Mouse (Mus musculus) thymus, postnatal 10 days (tissue): ENCODE measurements around the gene Ptrh2.
A peak's percentile ranks its signal among the peaks of the same experiment; 100 is the strongest.

ENCODE experiments used
- DNase-seq, 2 experiments: peaks; one replicate each; pipeline ENCODE4 v3.0.0; 2021; ENCODE audit warnings: low spot score in 2 of 2

Gene Ptrh2

DNA sequence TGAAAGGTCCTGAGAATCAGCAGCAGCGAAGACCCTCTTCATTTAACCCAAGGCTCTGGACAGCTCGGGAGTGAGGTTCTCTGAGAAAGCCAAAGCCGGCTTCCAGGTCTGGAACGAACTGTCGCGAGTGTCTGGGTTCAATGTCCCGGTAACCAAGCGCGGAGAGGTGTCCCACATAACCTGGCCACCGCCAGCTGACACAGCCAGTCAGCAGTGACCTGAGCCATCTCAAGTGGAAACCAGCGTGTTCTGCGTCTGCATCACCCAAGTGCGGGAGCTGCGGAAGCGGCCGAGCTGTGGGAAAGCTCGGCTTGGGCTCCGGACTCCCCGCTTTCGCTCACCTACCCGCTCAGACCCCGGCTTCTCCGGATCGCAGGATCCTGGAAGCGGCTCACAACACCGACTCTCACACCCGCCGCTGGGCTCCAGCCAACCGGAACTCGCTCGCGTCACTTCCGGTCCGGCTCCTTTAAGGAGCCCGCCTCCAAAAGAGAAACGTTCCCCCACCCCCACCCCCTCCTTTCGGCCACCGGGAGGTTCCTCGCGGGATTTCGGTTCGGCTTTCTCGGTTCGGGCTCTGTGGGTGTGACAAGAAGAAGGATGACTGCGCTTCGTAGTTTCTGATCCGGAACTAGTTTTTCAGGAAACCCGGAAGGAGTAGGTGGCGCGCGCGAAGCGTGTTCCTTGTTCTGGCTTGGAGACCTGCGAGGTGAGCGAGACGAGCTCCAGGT is at the start of gene Ptrh2, which contains the start of gene Vmp1:
TSS of gene Ptrh2 (plus strand) at position 591 of the 731 bp plus-strand sequence.
TSS of gene Vmp1 (minus strand) at position 442 of the 731 bp plus-strand sequence.
- peak; percentile 68 to 82 for DNase-seq

DNA sequence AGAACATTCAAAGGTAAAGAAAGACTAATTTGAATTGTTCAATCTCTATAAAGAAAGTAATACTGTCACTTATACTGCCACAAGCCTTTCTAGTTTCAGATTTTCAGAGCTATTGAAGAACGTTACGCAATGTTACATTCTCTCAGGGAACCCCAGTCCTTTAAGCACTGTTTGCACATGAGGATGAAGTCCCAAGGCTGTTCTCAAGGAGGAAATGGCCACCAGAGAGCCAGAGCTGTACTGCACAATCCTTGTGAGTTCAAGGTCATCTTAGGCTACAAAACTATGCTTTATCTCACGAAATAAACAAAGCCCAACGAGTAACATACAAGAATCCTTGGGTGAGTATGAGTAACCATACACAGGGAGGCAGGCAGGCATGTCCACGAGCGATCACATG is 49.4 kb upstream of the Ptrh2 start:
- DNase-seq = no peak

DNA sequence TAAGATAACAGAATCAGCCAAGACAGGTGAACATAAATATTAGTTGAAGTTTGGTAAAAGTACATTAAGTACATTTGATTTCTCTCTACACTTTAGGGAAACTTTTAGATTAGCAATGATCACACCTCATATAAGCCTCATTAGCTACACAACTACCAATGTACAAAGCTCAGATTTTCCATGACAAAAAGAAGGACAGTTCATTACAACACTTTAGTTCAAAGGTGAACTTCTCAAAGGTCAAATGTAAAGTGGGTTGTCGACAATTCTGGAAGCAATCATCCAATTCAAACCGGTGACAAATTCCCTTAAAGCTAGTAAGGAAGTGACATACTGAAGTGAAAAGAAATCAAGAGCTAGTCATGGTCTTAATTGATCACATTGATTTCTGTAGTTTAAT is 46.1 kb upstream of the Ptrh2 start:
- DNase-seq = no peak

DNA sequence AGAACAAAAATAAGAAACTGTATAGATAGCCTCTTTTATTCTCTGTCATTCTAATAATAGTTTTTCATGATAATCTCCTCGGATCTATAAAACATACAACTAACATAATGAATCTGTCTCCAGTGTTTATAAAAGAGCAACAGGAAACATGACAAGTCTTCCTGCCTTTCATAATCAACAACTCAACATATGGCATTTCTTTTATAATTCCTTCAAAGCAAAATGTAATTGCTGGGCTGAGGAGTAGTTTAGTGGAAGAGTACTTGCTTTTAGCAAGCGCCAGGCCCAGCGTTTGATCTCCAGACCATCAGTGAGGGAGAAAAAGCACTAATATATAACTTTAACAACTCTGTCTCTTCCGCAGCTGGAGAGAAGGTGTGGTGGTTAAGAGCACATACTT is 42.1 kb upstream of the Ptrh2 start:
- no peak for DNase-seq

DNA sequence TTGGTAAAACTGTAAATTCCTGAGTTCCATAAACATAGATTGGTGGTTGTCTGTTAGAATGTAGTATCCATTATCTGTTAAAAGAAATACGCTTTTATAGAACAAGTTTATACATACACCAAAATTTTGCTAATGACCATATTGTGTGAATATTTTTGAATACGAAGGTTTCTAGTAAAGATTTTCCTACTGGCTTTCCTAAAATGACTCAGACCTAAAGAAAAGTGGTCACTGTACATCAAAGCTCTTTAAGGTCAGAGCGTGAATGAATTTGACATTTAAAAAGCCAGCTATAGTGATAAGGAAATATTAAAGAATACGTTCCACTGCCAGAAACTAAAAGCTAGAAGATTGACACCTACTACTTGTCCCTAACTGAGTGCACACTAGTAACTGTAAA is 39.2 kb upstream of the Ptrh2 start:
- no peak for DNase-seq

DNA sequence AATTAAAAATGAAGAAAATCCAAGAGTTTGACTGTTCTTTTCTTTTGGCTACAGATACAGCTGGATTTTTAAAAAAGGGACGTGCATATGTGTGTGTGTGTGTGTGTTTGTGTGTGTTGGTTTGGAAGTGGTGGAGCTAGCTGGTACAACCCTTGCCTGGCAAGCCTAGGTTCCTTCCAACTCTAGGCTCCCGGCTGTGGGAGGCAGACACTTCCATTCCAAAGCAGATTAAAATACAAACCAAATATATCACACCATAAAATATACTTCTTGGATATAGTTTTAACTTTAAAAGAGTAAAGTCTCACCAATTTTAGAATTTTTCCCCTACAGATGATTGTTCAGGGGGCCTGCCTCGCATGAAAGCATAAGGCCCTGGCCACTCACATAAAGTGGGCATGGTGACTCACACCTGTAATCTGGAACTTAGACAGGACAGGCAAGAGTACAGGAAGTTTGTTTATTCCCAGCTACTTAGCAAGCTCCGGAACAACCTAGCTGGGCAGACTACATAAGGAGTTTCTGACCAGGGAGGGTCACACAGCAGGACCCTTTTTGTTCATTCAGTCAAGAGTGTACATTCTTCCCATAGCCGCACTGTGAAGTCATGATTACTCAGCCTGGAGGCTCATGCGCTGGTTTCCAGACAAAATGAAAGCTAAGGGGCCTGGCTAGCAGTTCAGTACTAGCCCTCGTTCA is 37.5 kb upstream of the Ptrh2 start:
- DNase-seq = no peak

DNA sequence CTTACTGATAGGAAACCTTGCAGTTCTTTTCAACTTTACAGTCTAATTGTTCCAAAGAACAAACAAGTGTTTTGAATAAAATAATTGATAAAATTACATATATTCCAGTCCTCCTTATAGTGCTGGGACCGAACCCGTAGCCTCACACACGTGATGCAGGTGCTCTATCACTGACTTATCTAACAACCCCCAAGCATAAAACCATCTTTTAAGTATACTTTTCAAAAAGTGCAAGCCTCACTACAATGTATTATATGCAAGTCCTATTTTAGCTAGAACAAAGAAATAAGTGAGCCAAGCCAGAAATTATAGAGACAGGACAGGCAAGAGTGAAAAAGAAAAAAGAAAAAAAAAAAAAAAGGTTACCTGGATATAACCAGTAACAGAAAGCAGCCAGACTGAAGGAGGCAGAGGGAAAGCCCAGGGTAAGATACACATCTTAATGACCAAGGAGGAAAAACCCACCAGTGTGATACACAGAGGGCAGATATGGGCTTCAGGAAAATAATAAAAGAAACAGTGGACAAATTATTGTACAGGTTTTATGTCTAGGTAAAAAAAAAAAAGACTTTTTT is 36.8 kb upstream of the Ptrh2 start:
- DNase-seq = no peak

DNA sequence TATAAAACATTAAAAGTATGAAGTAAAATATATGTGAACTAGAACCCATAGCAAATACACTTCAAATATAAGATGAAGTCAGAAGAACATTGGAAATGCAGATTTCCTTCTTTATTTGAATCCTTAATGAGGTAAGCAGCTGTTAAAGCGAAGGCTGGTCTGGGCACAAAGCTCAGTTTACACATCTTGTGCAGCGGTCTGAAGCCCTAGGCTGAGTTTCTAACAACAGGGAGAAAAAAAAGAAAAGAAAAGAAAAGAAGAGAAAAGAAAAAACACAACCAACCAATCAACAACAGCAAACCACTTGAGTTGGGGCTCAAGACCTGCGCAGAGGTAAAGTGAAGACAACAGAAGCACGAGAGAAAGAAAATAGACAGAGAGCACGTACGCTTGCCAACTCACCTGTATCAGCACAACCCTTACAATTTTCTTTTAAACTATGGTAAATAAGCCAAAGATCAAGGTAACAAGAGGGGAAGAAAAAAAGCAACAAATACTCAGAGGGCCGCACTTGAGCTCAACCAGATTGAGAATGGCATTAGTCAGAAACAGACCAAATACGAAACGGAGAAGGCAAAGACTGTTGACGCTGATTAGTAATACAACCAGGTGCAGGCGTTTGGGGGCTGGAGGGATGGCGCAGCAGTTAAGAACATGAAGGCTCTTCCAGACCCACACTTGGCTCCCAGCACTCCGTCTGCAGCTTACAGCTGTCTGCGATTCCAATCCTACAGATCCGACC is 35.9 kb upstream of the Ptrh2 start:
- DNase-seq = no peak

DNA sequence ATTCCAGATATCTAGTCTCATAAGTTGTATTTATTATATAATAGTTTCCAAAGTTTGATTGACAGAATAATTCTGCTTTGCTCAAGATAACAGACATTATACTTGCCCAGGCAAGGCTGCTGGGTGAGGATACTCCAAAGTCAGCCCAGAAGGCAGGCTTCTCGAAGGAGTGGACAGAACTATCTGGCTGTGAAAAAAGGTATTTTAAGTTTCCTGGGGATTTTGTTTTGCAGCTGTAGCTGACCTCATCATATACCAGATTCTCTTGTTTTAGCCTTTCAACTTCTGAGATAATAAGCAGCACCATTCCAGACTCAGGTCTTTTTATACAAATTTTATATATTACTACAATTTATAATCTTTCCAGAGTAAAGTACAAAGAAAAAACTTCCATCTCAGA is 34.2 kb upstream of the Ptrh2 start:
- no peak for DNase-seq

DNA sequence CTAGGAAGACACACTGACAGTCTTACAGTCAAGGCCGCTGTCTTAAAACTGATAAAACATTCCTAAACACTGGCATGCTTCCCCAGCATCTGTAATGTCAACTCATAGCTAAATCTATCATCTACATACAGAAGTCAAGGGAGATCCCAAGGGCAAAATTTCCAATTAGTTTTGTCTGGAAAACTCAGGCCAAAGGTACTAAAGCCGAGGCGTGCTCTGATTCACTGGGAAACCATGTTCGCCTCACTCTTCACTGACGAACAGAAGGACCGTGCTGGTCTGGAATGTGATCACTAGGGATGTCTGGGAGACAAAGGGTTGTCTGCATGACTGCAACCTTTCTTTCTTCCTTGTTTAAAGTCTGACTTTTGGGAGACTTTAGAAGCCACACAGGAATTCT is 33.1 kb upstream of the Ptrh2 start:
- no peak for DNase-seq

DNA sequence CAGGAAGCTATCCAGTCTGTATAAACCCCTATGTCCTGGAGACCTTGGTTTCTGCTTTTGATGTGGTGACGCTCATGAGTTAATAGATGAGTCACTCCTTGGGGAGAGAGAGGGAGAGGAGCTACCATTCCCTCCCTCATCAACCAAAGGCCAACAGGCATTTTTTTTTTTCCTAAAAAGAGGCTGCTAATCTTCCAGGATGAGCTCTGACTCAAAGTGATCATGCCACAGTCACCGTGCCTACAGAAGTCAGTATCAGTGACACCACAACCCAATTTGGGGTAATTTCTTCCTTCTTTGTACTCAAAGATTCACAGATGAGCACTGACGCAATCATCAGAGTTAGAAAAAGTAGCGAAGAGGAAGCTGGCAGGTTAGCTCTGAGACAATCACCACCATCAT is 31.2 kb upstream of the Ptrh2 start:
- no peak for DNase-seq

DNA sequence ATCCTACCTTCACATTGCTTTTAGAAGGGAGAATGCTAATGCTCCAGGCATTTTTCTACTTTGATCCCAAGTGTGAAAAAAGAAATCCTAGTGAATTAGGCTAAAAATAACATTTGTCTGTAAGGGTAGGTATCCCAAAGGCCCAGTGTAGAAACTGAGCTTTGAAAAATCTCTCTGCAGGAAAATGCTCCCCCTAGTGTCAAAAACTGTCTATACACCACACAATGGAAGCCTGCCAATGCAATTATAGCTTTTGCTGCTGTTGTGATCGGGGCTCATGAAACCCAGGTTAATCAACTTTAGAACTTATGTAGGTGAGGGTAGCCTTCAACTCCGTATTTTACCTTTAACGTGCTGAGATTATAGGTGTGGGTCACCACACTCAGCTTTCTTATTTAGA is 30.3 kb upstream of the Ptrh2 start:
- DNase-seq = peak; percentile 14 to 78

DNA sequence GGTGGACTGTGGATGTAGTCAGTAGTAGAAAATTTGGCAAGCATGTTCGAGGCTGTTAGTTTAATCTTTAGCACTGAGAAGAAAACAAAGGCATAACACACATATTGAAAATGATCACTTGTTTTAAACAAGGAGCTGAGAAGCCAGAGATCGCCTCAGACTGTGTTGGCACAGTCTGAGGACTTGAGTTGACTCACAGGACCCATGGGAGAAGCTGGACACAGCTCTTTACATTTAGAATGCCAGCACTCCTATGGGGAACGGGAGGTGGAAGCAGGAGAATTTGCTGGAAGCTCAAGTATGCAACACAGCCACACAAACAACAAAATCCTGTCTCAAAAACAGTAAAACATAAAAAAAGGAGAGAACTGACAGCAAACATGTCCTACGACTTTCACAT is 29.7 kb upstream of the Ptrh2 start:
- DNase-seq = no peak

DNA sequence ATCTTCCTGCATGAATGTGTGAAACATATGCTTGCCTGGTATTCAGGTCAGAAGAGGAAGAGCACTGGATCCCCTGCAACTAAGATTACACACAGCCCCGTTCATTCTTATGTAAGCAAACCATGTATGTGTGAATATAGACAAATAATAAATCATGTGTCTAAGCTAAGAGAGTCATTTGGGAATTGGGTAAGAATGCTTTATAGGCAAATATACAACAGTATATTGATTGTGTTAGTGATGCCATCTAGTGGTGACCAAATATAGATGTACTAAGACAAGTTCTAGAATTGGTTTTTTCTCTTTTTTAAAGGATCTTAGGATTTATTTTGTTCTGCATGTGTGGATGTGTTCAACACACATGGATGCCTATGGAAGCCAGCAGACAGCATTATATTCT is 28.1 kb upstream of the Ptrh2 start:
- DNase-seq = peak in 1 of 2 experiments; percentile 23

DNA sequence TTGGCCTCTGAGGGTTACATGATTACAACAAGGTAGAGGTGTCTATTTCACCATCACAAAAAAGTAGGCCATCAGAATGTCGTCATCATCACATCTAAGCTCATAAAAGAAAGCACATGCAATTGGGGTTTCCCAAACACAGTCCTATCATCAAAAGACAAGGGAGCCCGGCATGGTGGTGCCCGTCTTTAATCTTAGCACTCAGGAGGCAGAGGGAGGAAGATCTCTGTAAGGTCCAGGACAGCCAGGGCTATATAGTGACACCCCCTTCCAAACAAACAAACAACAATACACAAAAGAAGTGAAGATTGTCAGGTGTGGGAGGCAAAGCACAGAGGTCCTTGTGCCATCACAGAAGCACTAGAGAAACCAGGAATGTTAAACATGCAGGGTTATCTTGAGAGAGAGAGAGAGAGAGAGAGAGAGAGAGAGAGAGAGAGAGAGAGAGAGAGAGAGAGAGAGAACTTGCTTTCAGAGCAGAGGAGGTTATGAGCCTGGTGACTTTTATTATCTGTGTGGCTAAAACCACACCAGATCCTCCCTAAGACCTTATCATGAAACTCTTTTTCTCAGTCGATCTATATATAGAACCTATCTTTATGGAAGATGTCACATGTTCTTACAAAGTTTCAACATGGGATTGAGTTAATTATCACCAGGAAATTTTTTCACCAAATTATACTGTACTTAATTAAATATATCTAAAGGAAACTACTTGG is 26.8 kb upstream of the Ptrh2 start:
- DNase-seq = no peak

DNA sequence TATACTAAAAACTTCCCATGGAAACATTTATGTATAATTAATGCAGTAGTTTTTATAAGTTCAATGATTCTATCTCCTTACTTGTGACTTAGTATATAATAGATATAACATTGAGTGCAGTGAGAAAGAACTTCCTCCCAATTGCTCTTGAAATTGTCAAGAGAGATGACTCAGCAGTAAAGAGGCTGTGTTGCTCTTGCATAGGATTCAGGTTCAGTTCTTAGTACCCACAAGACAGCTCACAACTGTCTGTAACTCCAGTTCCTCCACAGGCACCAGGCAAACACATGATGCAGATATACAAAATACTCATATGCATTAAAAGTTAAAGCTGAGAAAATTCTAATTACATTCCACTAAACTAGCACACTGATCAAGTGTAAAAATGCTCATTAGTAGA is 25.9 kb upstream of the Ptrh2 start:
- no peak for DNase-seq

DNA sequence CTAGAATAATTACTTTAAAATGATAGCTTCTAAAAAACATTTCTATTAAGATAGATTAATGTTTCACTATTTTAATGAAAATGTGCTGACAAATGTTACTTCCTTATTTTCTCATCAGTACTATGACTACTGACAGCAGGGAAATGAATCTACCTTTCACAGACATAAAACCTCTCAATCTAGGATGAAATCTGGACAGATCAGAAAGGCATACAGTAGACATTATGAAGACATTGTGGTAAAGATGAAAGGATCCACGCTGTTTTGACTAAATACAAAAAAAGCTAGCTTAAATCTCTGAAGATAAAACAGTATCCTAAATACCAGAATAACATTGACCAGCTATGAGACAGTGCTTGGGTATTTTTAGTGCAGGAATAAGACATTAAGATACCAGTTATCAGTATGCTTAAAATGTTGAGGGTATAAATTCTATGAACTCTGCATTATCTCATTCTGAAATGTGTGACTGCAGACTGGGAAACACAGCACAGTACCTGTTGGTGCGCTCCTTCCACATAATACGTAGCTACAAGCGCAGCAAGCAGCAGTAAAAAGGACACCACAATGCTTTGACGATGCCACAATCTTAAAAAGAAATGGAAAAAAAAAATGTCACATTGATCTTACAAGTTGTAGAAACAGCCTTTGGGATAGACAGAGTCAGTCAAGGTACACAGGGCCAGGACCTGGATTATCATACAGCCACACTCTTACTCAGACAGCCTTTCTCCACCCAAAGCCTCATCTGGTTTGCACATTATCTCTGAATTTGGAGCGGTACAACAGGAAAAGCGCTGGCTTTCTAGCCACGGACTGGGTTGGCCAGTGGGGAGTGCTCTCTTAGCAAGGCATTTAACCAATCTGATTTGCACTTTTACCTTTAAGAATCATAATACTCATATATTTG is 20.5 kb upstream of the Ptrh2 start:
- no peak for DNase-seq

DNA sequence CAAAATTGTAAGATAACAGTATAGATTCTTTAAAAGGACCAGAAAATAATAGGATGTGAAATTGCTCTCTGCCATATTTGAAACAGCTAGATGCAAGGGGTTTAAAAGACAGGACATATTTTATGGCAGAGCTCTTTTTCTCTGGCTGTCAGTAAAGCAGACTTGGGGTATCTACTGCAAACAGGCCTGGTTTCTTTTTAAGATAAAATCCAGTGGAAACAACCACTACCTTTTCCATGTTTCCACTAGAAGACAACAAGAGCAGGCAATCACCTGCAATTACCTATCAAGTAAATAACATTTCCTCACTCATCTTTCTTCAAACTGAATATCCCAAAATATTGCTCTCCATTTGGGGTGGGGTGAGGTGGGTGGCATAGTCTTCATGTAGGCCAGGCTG is 19.8 kb upstream of the Ptrh2 start:
- DNase-seq = no peak

DNA sequence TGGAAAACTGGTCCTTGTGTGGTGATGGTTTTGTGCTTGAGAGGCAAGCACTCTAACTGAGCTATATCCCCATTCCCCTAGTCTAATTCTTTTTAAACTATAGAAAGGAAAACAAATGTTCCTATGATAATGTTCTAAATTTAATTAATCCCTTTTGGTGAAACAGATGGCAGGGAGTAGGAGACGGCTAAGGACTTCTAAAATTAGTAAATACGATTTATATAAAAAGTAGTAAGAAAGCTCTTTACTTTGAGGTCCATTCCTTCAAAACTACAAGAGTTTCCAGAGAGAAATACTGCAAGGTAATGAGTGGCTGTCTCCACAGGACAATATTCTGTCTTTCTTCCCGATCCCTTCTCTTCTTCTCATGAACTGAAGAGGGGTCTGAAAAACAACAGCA is 19.4 kb upstream of the Ptrh2 start:
- DNase-seq = no peak

DNA sequence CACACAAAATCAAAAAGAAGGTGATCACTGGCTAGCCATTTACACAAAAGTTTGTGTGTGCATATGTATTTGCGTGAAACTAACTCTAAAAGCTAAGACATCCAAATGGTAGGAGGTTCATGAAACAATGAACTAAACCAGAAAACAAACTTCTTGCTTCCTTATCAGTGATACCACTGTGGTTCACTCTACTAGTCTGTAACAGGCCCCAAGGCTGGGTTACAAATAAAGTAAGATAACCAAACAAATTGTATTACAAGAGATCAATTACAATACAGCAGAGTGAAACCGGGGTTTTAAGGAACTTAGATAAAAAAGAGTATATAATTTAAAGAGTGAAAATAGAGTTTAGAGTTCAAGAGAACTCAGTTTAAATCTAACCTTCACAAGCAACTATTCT is 16.2 kb upstream of the Ptrh2 start:
- no peak for DNase-seq

DNA sequence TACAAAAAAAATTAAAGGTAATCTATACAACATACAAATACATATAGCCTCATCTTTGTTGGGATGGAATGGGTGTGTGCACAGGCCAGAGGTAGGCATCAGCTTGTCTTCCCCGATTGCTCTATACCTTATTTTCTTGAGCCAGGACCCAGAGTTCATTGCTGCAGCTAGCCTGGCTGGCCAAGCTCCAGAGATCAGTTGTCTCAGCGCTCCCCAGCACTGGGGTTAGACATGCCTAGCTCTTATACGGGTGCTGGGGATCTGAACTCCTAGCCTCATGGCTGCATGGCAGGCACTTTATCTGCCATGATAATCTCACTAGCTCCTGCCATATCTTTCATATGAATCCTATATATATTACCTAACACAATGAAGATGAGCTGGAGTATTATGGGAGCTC is 15.6 kb upstream of the Ptrh2 start:
- no peak for DNase-seq
